Mouse (Mus musculus): ENCODE data around the gene Atf7ip. TPM values are rescaled to one million over a fixed set of nuclear protein-coding genes. Genes with fewer than 3 reads are reported as not detected.

Atf7ip gene
- total and polyA plus RNA-seq, 2 experiments from 2014 or later: 28.7 to 43.1 TPM

GRCm38 (mm10) chr6:136620361-136621139, 114.6 kb downstream of the Atf7ip start:
- H3K36me3 ChIP-seq (ENCODE audit: insufficient read depth, low read length): no peaks in the 10 kb centered on the region

GRCm38 (mm10) chr6:136625421-136625820, 119.5 kb downstream of the Atf7ip start:
- TF ChIP-seq CTCF (IDR thresholded peaks at IDR 0.05): no peak
- no peaks in the 10 kb centered on the region for H3K4me1 ChIP-seq (ENCODE audit: insufficient read depth, low read length)
- no peak overlapping the region for H3K27ac ChIP-seq (ENCODE audit: low read depth, low read length)
- WGBS: 91% methylated on average over 12 of the region's 12 CpGs
- no peak overlapping the region for H3K4me3 ChIP-seq (ENCODE audit: low read depth, low read length)
- no peaks in the 10 kb centered on the region for H3K27me3 ChIP-seq (ENCODE audit: insufficient read depth, low read length)
- no peak overlapping the region for H3K9ac ChIP-seq (replicated peaks; ENCODE audit: low read length, poor library complexity, severe bottlenecking)
- no peaks in the 10 kb centered on the region for H3K9me3 ChIP-seq (ENCODE audit: low read length)
- ATAC-seq (ENCODE audit: low FRiP score) (no peak), DNase-seq (ENCODE audit: low spot score) (no peak)
- no peaks in the 10 kb centered on the region for H3K36me3 ChIP-seq (ENCODE audit: insufficient read depth, low read length)
- no peak overlapping the region for H3K4me2 ChIP-seq (ENCODE audit: low read depth, low read length, poor library complexity, severe bottlenecking)

More at GRCm38 (mm10) chr6:136620361-136621139, 114.6 kb downstream of the Atf7ip start:
- Histone ChIP-seq H3K4me1 (ENCODE audit: insufficient read depth, low read length) (no peaks in the 10 kb centered on the region), H3K27me3 (ENCODE audit: insufficient read depth, low read length) (no peaks in the 10 kb centered on the region), H3K9ac (replicated peaks; ENCODE audit: low read length, poor library complexity, severe bottlenecking) (no peak overlapping the region), H3K9me3 (ENCODE audit: low read length) (no peaks in the 10 kb centered on the region), H3K4me2 (ENCODE audit: low read depth, low read length, poor library complexity, severe bottlenecking) (no peak overlapping the region), H3K27ac (ENCODE audit: low read depth, low read length) (no peak overlapping the region), H3K4me3 (ENCODE audit: low read depth, low read length) (no peak overlapping the region)
- 55% methylated on average over 17 of the region's 17 CpGs for WGBS
- no peak for ATAC-seq (ENCODE audit: low FRiP score)
- TF ChIP-seq CTCF (IDR thresholded peaks at IDR 0.05): peak; percentile 77
- DNase-seq (ENCODE audit: low spot score): peak; percentile 86

- Histone ChIP-seq H3K4me3 (ENCODE audit: low read depth, low read length) (no peak overlapping the region), H3K27ac (ENCODE audit: low read depth, low read length) (no peak overlapping the region), H3K4me2 (ENCODE audit: low read depth, low read length, poor library complexity, severe bottlenecking) (no peak overlapping the region), H3K27me3 (ENCODE audit: insufficient read depth, low read length) (no peaks in the 10 kb centered on the region), H3K36me3 (ENCODE audit: insufficient read depth, low read length) (no peaks in the 10 kb centered on the region), H3K9me3 (ENCODE audit: low read length) (no peaks in the 10 kb centered on the region), H3K9ac (replicated peaks; ENCODE audit: low read length, poor library complexity, severe bottlenecking) (no peak overlapping the region), H3K4me1 (ENCODE audit: insufficient read depth, low read length) (no peaks in the 10 kb centered on the region)
- WGBS: 96% methylated on average over 5 of the region's 5 CpGs
- ATAC-seq (ENCODE audit: low FRiP score) (no peak), DNase-seq (ENCODE audit: low spot score) (no peak)
- TF ChIP-seq CTCF (IDR thresholded peaks at IDR 0.05): no peak
Observed at GRCm38 (mm10) chr6:136629639-136630038, 123.7 kb downstream of the Atf7ip start.

- ATAC-seq (ENCODE audit: low FRiP score) (no peak), DNase-seq (ENCODE audit: low spot score) (no peak)
- Histone ChIP-seq H3K4me1 (ENCODE audit: insufficient read depth, low read length) (no peaks in the 10 kb centered on the region), H3K9ac (replicated peaks; ENCODE audit: low read length, poor library complexity, severe bottlenecking) (no peak overlapping the region), H3K9me3 (ENCODE audit: low read length) (no peaks in the 10 kb centered on the region), H3K27me3 (ENCODE audit: insufficient read depth, low read length) (no peaks in the 10 kb centered on the region), H3K27ac (ENCODE audit: low read depth, low read length) (no peak overlapping the region), H3K4me3 (ENCODE audit: low read depth, low read length) (no peak overlapping the region), H3K36me3 (ENCODE audit: insufficient read depth, low read length) (no peaks in the 10 kb centered on the region), H3K4me2 (ENCODE audit: low read depth, low read length, poor library complexity, severe bottlenecking) (no peak overlapping the region)
- TF ChIP-seq CTCF (IDR thresholded peaks at IDR 0.05): no peak
- 92% methylated on average over 8 of the region's 8 CpGs for WGBS
Observed at GRCm38 (mm10) chr6:136631519-136631918, 125.6 kb downstream of the Atf7ip start.

GRCm38 (mm10) chr6:136631945-136632534, 126.1 kb downstream of the Atf7ip start:
- WGBS: 87% methylated on average over 13 of the region's 13 CpGs
- DNase-seq (ENCODE audit: low spot score) (no peak), ATAC-seq (ENCODE audit: low FRiP score) (no peak)
- Histone ChIP-seq H3K36me3 (ENCODE audit: insufficient read depth, low read length) (no peaks in the 10 kb centered on the region), H3K9me3 (ENCODE audit: low read length) (no peaks in the 10 kb centered on the region), H3K4me3 (ENCODE audit: low read depth, low read length) (no peak overlapping the region), H3K4me1 (ENCODE audit: insufficient read depth, low read length) (no peaks in the 10 kb centered on the region), H3K9ac (replicated peaks; ENCODE audit: low read length, poor library complexity, severe bottlenecking) (no peak overlapping the region), H3K27ac (ENCODE audit: low read depth, low read length) (no peak overlapping the region), H3K4me2 (ENCODE audit: low read depth, low read length, poor library complexity, severe bottlenecking) (no peak overlapping the region), H3K27me3 (ENCODE audit: insufficient read depth, low read length) (no peaks in the 10 kb centered on the region)
- TF ChIP-seq CTCF (IDR thresholded peaks at IDR 0.05): no peak

GRCm38 (mm10) chr6:136633154-136633553, 127.2 kb downstream of the Atf7ip start:
- H3K9ac ChIP-seq (replicated peaks; ENCODE audit: low read length, poor library complexity, severe bottlenecking): no peak overlapping the region
- WGBS: 89% methylated on average over 3 of the region's 3 CpGs
- no peak for DNase-seq (ENCODE audit: low spot score)

More at GRCm38 (mm10) chr6:136633154-136633553, 127.2 kb downstream of the Atf7ip start:
- Histone ChIP-seq H3K4me1 (ENCODE audit: insufficient read depth, low read length) (no peaks in the 10 kb centered on the region), H3K4me3 (ENCODE audit: low read depth, low read length) (no peak overlapping the region), H3K9me3 (ENCODE audit: low read length) (no peaks in the 10 kb centered on the region), H3K27ac (ENCODE audit: low read depth, low read length) (no peak overlapping the region), H3K27me3 (ENCODE audit: insufficient read depth, low read length) (no peaks in the 10 kb centered on the region), H3K4me2 (ENCODE audit: low read depth, low read length, poor library complexity, severe bottlenecking) (no peak overlapping the region), H3K36me3 (ENCODE audit: insufficient read depth, low read length) (no peaks in the 10 kb centered on the region)
- TF ChIP-seq CTCF (IDR thresholded peaks at IDR 0.05): no peak
- ATAC-seq (ENCODE audit: low FRiP score): no peak
